Mouse (Mus musculus) adrenal gland, postnatal 25 days (tissue): ENCODE data around the gene Csdc2. TPM values are rescaled to one million over a fixed set of nuclear protein-coding genes. Genes with fewer than 3 reads are reported as not detected.
"Not testable (repeated sequence)": the region's sequence is repeated elsewhere in the genome, so short reads cannot be mapped to it uniquely, and the experiment has no call there.

Source experiments
- DNase-seq: peaks from one replicate; pipeline ENCODE4 v3.0.0; 2021; ENCODE audit warnings: mixed read lengths
- long read RNA-seq: library from polyadenylated mRNA; stranded (forward); transcript quantifications from one replicate; pipeline ENCODE4 v2.0.0, GENCODE M21; 2021
- total RNA-seq: library from RNA; stranded (reverse); gene quantifications from 2 replicates; pipeline ENCODE4 v1.2.3, GENCODE M21; 2021

Gene Csdc2
- total RNA-seq = 9.9 and 20.0 TPM in 2 replicates
- long read RNA-seq, transcript Csdc2-201 (4 exons, 2,490 nt) = major isoform, 15 of 27 reads
- long read RNA-seq, partial matches to known transcripts = 11 of 27 reads
- long read RNA-seq, other reads (novel, unspliced or antisense) = 1 of 27 reads

DNA sequence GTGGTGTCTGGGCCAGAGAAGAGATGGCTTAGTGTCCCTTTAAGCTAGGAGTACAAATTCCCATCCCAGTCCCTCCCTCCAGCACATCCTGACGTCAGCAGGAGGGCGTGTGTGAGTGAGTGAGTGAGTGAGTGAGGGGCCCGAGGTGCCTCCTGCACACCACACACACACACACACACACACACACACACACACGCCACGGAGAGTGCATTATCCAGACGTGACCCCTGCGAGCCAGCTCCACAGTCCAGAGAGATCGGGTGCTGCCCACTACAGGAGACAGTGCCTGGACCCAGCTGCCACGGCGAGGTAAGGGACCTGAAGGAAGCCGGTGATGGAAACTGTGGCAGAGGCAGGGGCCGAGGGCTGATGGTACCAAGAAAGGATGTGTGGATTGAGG, at the start of gene Csdc2:
TSS of gene Csdc2 (plus strand) at position 81 of the 400 bp plus-strand sequence.
- peak; percentile 61 for DNase-seq

DNA sequence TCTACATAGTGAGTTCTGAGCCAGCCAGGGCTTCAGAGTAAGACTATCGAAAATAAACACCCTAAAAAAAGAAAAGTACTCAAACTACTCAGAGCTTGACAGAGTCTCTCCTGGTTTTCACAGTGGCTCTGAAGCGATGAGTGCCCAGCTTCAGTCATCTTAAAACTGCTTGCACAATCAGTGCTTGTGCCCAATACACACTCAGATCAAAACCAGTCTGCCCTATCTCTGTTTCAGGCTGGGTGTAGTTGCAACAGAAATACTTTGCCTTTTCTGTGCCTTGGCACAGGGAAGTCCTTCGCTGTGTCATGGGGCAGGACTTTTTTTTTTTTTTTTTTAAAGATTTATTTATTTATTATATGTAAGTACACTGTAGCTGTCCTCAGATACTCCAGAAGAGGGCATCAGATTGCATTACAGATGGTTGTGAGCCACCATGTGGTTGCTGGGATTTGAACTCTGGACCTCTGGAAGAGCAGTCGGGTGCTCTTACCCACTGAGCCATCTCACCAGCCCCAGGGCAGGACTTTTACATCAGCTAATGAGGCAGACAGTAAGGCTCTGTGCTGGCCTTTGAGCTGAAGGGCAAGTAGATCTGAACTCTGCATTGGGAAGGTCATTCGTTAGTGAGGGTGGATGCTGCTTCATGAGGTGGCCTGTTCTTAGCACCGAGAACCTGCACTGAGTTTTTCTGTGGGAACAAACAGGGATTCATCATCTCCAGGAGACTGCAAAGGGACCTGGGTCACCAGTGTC, 49.6 kb upstream of the Csdc2 start:
- DNase-seq = no peak

DNA sequence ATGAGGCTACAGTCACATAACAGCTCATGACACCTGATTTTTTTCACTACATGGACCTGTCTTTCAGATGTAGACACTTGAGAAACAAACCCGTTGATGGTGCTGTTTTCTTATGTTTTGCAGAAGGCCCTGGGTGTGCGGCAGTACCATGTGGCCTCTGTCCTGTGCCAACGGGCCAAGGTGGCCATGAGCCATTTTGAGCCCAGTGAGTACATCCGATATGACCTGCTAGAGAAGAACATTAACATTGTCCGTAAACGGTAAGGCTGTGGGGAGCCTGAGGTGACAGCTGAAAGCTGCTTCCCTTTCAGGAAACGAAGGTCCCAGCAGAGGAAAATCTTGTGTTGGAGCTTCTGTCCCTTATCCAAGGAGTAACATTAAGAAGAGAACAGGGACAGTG, 47.4 kb upstream of the Csdc2 start:
- DNase-seq = no peak

DNA sequence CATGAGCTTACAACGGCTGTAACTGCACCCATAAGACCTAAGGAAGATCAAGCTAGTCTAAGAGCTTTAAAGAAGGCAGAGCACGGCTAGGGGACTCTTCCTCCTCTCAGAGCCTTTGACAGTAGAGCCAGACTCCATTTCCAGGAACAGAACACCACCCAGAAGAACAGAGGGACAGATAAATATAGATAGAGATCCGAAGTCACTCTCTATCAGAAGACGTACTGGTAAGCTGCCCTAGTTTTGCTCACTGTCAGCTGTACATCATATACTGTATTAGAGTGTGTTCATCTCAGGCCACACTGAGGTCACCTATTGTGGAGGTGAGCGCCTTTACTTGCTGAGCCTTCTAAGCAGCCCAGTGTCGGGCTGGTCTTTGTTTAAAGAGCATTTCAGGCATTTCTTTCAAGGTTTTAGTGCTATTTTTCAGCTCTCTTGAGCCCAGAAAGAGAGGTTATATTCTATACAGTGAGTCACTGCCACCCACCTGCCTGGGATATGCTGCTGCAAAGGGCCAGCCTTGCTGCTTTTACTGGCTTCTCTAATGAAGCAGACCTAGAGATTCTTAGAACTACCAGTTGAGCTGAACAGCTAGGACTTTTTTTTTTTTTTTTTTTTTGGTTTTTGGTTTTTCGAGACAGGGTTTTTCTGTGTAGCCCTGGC, 45.3 kb upstream of the Csdc2 start:
- DNase-seq = no peak

DNA sequence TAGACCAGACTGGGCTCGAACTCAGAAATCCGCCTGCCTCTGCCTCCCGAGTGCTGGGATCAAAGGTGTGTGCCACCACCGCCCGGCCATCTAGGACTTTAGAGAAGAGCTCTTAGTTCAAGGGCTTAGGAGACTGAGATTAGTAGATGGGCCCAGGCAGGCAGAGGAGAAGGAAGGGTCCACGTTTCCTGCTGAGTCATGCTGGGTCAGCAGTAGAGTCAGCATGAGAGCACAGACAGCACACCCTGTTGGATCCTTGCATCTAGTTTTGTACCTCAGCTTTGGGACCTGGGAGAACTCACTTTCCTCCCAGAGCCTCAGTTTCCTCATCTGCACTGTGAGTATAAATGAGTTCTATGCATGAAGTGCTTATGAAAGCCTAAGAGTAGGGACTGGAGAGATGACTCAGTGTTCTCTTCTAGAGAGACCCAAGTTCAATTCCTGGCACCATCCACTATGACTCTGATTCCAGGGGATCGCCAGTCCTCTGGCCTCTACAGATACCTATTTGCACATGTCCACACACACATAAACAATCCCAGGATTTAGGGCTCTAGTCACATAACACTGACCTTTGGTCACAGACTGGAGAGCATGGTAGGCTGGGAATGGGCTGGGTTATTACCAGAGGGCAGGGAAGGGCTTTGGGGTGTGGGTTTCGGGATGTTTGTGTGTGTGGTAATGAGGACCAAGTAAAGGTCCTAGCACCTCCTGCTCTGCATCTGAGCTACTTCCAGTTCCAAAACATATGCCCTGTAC, 44.6 kb upstream of the Csdc2 start:
- no peak for DNase-seq

DNA sequence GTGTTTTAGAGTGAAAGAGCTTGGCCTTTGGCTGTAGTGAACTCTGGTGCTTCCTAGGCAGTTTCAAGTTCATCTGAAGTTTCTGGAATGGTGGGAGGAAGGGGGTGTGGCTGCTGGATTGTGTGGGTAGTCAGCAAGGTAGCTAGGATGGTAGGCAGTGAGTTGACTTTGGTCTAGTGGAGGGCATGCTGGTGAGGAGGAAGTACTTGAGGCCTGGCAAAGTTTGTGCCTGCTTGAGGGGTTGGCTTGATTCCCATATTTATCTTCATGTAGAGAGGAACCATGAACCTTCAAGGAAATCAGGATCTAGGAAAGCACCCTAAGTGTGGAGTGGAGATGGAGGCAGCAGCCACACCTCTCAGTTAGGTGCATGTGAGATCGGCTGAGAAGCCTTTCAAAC, 42.6 kb upstream of the Csdc2 start:
- DNase-seq = no peak

DNA sequence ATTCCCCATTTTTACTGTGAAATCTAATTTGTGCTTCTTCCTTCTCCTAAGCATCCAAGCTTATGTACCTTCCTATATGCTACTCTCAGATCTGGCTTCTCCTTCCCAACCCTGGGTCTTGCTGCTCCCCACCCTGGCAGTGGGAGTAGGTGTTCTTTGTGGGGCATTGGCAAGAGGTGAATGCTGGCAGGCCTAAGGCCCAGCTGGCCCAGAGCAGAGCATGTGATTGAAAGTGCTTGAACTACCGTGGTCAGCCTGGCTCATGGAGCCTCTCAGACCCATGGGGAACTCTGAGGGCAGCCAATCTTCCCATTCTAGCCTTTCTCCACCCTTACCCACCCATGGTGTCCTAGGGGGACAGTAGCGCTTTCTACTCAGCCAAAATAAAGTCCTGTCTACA, 40.2 kb upstream of the Csdc2 start:
- no peak for DNase-seq

DNA sequence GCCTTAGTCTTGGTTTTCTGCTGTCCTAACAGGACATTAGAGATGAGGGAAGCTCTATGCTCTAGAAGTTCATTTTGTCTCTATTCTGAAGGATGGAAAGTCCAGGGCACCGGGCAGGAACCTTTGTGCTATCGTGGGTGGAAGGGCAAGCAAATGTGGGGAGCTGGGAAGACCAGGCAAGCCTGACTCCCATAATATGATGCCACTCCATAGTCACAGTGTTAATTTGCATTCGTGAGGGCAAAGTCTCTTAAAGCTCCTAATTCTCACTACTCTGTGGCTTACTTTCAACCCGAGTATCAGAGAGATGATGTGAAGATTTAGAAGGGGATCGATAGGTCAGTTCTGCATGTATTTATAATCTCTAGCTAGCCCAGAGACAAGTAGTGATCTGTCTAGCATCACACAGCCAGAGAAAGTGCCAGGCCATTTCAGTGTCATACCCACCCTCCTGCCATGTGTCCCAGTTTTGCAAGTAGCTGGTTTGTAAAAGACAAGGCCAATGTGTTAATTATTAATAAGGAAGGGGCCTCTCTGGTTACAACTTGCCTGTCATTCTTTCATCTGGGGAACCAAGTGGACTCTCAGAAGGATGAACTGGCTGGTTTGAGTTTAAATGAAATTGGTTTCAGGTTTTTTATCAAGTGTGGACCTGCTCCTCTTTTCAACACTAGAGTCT, 38.8 kb upstream of the Csdc2 start:
- DNase-seq = no peak

DNA sequence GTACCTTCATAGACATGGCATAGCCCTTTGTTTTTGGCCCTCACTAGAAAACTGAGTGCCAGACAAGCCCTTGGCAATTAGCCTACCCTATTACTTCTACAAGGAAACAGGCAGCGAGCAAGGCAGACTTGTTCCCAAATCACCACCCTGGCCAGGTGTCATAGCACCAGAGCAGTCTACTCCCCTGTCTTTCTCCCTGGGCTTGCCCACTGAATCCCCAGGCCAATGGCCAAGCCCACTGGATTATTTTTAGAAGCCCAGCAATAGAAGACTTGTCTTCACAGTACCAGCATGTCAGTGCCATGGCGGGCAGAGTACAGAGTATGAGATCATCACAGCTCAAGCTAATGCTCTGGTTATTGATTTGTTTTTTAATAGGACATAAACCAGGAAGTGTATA, 37.8 kb upstream of the Csdc2 start:
- DNase-seq = no peak

DNA sequence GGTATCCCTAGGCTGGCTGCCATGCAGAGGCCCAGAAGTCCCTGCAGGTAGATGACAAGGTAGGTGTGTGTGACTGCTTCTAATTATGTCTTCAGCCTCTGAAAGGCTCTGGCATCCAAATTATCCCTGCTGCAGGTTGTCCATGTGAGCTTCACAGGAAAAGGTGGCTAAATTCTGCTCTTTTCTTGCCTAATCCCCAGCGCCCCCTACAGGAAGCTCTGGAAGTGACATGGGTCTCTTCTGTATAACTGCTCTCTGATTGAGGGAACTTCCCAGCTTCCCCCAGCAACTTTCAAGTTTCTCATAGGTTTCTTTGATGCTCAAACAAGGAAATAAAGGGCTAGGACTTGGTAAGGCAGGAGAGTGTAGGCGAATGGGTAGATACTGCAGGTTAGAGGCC, 31.6 kb upstream of the Csdc2 start:
- DNase-seq = peak; percentile 74

DNA sequence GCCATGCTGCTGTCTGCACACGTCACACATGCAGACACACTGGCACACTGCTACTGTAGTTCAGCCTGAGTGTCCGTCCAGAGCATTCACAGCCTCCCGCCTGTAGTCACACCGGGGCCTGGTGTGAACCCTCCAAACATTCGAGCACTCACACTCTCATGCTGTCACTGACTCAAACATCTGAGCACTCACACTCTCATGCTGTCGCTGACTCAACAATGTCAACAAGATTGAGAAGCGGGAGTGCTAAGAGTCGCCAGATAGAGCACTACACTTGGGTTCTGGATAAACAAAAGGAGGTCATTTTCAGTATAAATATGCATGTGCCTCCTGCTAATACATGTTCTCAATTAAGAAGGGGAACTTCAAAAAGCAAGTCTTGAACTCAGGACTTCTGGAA, 28.6 kb upstream of the Csdc2 start:
- no peak for DNase-seq

DNA sequence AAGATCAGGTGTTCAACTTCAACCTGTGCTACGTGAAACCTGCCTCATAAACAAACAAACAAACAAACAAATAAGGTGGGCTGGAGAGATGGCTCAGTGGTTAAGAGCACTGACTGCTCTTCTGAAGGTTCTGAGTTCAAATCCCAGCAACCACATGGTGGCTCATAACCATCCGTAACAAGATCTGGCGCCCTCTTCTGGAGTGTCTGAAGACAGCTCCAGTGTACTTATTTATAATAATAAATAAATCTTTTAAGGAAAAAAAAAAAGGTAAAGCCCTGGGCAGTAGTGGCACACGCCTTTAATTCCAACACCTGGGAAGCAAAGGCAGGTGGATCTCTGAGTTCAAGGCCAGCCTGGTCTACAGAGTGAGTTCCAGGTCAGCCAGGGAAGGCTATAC, 27.8 kb upstream of the Csdc2 start:
- not testable (repeated sequence) for DNase-seq

DNA sequence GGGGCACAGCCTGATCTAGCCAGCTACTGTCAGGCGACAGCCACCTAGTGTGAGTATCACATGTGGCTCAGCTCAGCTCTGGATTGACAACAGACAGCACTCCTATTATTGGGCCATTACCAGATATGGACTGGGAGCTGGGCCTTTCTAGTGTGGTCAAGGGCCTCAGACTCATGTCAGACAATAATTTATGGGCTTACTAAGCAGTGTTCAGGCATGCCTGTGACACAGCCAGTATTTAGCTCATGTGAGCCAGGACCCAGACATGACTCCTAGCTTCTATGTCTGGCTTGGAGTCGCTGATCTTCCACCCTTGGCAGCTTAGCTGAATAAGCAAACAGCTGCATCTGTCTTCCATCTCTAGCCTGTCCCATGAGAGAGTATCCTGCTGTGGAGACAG, 24.1 kb upstream of the Csdc2 start:
- no peak for DNase-seq

DNA sequence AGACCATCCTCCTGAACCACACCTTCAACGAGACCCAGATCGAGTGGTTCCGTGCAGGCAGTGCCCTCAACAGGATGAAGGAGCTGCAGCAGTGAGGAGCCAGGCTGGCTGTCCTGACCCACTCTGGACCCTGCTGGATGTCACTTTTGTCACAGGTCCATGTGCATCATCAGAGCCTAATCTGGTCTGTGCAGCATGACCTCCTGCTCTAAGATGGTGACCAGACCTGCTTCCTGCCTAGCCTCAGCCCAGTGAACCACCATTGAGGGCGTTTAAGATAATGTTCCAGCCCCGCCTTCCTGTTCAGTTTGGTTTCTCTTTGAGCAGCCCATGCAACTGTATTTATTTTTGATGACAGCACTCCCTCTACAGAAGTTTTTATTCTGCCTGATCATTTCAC, 21.9 kb upstream of the Csdc2 start:
- no peak for DNase-seq

DNA sequence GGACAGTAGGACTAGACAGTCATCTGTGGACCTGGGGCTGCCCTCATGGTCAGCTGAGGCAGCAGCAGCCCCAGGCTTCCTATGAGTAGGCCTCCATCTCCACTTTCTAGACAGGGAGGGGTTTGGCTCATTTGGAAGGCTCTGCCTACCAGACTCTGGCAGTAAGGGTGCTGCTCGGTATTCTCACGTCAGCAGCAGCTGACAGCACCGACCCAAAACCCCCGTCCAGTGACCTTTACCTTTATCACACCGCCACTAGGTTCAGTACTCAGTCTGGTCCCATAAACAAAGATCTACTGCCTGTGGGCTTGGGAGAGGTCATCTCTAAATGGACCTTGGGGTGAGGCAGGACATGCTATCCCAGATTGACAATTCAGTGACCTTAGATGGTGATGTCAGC, 20.9 kb upstream of the Csdc2 start:
- no peak for DNase-seq

DNA sequence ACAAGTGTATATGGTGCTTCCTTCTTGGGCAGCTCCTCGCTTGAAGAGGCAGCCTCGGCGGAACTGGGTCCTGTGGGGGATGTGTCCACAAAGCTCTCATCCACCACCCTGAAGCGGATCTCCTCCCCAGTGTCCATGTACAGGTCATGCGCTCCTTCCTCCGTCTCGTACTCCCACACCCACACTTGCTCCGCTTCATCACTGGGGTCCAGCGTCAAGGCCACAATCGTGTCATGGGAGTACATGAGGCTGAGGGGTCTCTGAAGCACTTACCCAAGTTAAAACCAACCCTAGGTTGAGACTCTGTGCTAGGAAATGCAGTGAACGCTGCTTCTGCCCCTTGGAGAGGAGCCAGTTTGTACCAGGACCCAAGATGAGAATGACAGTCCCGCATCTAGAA, 19.4 kb upstream of the Csdc2 start:
- no peak for DNase-seq

DNA sequence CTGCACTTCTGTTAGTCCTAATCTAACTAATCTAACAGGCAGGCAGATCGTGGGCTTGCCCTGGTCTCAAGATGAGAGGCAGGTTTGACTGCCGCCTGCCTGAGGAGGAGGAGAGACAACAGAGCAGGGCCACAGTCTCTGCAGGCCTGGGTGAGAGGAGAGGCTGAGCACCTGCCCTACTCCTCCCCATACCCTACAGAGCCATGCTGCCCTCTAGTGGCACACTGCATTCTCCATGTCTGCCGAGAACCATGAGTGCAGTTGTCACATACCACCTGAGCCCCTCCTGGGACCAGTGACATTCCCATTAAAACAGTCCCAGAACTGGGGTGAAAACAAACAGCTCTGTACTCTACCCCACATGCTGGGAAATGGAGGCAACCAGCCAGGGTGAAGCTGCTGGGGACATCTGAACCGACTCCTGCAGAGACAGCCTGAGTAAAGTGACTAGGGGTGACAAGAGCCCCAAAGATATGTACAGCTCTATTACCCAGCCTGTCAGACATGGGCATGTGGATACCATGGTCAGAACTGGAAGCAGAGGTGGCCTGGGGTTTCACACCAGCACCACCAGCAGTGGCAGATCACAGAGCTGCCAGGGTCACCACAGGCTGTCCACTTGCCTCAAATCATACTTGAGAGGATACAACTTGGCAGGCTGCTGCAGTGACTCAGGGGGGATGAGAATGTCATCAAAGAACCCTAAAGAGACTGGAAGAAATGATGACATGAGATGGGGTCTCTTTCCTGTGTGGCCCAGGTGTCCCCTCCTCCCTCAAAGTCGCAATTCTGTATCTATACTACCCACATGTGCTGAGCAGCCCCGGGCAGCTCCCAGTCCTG, 18.7 kb upstream of the Csdc2 start:
- peak; percentile 80 for DNase-seq

DNA sequence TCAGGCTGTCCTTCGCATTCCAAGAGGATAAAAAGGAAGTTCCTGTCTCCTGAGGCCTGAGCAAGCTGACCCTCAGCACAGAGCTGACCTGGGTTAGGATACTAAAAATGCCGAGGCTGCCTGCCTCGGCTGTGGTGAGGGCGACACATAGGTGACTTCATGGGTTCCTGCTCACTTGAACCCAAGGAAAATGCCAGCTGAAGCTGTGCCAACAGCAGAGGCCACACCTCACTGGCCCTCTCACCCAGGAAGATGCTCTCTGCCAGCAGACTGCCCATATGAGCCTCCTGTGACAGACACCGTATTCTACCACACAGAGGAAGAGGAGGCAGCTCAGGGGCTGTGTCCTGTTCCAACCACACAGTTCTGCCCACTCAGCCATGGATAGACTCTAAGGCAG, 17.5 kb upstream of the Csdc2 start:
- no peak for DNase-seq

DNA sequence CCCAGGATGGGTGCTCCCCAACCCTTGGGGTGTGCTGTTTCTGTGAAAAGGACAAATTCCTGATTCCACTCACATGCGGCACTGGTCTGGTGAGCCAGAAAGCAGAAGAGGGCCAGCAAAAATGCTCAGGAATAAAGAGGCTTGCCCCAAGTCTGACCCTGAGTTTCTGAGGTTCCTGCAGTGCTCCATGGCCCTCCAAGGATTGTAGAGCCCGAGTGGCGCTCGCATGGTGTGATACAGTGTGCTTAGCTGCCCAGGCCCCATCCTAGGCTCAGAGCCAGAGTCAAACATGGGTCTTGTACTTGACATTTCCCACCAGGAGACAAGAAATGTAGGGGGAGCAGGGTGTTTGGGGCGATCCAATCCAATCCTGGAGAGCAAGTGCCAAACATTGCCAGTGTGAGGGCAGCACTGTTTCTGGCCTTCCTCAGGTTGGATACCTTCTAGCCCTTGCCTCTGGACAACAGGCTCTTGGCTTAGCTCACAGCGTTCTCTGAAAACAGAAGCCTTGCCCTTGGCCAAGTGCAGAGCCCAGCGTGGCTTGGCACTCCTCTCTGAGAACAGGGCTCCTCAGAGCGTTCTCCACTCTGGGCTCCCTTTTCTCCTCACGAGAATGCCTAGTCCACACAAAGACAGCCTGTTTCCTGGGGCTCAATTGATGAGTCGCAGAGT, 15.9 kb upstream of the Csdc2 start:
- no peak for DNase-seq

DNA sequence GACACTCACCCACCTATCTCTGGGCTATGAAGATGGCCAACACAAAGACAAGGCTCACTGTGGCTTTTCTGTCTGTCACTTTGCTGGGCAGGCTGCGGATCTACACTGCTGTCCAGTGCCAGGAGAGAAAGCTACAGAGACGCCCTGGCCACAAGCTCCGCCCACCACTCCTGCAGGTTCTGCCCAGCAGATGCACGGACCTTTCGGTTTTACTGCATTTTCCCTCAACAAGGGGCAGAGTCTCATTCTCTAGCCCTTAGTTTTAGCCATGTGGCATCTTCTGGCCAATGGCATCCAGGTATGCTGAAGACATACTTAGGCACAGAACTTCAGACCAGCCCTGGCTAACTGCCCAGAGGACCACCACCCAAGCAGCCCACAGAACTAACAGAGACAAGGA, 15.3 kb upstream of the Csdc2 start:
- no peak for DNase-seq

DNA sequence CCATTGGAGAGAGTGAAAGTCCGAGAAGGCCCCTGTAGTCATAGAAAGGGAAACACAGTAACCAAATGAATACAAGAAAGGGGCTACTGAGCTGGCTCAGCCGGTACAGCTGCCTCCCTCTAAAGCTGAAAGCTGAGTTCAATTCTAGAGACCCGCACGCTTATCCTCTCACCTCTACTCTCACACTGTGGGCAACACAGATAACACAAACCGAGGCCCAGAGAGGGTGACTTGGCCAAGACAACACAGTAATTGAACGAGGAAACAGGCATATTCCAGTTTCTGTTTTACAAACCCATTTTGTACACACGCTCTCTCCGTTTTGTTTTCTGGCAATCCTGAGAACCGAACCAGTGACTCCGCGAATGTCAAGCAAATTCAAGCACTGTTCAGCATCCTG, 11.6 kb upstream of the Csdc2 start:
- no peak for DNase-seq
